Mouse (Mus musculus) heart, embryonic 15.5 days (tissue): Measurements from ENCODE around the gene Snx8. TPM values are rescaled to one million over a fixed set of nuclear protein-coding genes. Genes with fewer than 3 reads are reported as not detected.

Source experiments
- ATAC-seq: fragments of 200-750 bp; cut with Nextera tagmentation; replicated peaks from 2 replicates; pipeline ENCODE4 v1.8.0; 2017; ENCODE audit warnings: low read depth, moderate TSS enrichment; ENCODE audit not compliant: insufficient number of reproducible peaks, insufficient read depth, low FRiP score
- H3K27ac ChIP-seq: fragments of 300-500 bp; sonication (generic); 2 replicates; pipeline ENCODE4 v1.5.1; 2015; ENCODE audit warnings: mild to moderate bottlenecking, inconsistent platforms
- H3K27me3 ChIP-seq: fragments of 300-500 bp; sonication (generic); 2 replicates; pipeline ENCODE4 v1.6.1; 2015; ENCODE audit warnings: inconsistent platforms
- H3K36me3 ChIP-seq: fragments of 300-500 bp; sonication (generic); 2 replicates; pipeline ENCODE4 v1.6.1; 2015; ENCODE audit warnings: mild to moderate bottlenecking, inconsistent platforms
- H3K4me1 ChIP-seq: fragments of 300-500 bp; sonication (generic); replicated peaks from 2 replicates; pipeline ENCODE4 v1.6.1; 2015; ENCODE audit warnings: inconsistent platforms
- H3K4me2 ChIP-seq: fragments of 300-500 bp; sonication (generic); 2 replicates; pipeline ENCODE4 v1.6.1; 2015; ENCODE audit warnings: inconsistent platforms, mild to moderate bottlenecking, moderate library complexity
- H3K4me3 ChIP-seq: fragments of 300-500 bp; sonication (generic); 2 replicates; pipeline ENCODE4 v1.5.1; 2015; ENCODE audit warnings: mild to moderate bottlenecking, inconsistent platforms
- H3K9ac ChIP-seq: fragments of 300-500 bp; sonication (generic); 2 replicates; pipeline ENCODE4 v1.6.1; 2015; ENCODE audit warnings: mild to moderate bottlenecking, inconsistent platforms
- H3K9me3 ChIP-seq: fragments of 300-500 bp; sonication (generic); replicated peaks from 2 replicates; pipeline ENCODE4 v1.6.1; 2016; ENCODE audit warnings: inconsistent platforms
- WGBS: fragments of 180-500 bp; shearing (Covaris S2); methylation state at CpG from one replicate; pipeline ENCODE4 v1.1.7; 2015; ENCODE audit warnings: mixed read lengths; 5-methylcytosine and 5-hydroxymethylcytosine counted together
- polyA plus RNA-seq: library from polyadenylated mRNA; unstranded; fragments of >200 nt; fragmentation: Nextera tagmentation; extraction: Ambion mirVana; gene quantifications from 2 replicates; pipeline ENCODE4 v1.2.1, GENCODE M21; 2015

Gene Snx8
- polyA plus RNA-seq, 1 experiment from 2014 or later = 14.8 TPM

GRCm38 (mm10) chr5:140405126-140405525 is 16.1 kb upstream of the Snx8 start:
- H3K4me2 ChIP-seq = no peak overlapping the region
- H3K9me3 ChIP-seq = no peaks in the 10 kb centered on the region
- no peak overlapping the region for H3K4me3 ChIP-seq
- no peak overlapping the region for H3K27ac ChIP-seq
- no peak overlapping the region for H3K9ac ChIP-seq
- ATAC-seq = no peak
- 77% methylated on average over 6 of the region's 6 CpGs for WGBS
- H3K4me1 ChIP-seq = no peaks in the 10 kb centered on the region
- no peaks in the 10 kb centered on the region for H3K27me3 ChIP-seq
- no peaks in the 10 kb centered on the region for H3K36me3 ChIP-seq

GRCm38 (mm10) chr5:140402640-140403270 is 13.7 kb upstream of the Snx8 start:
- Histone ChIP-seq H3K27ac (no peak overlapping the region), H3K4me1 (no peaks in the 10 kb centered on the region), H3K9me3 (no peaks in the 10 kb centered on the region), H3K27me3 (peaks cover 4% of the 10 kb centered on the region; the same call in 1 of the 2 replicates), H3K36me3 (no peaks in the 10 kb centered on the region), H3K4me3 (no peak overlapping the region), H3K4me2 (no peak overlapping the region), H3K9ac (no peak overlapping the region)
- no peak for ATAC-seq
- WGBS = 71% methylated on average over 4 of the region's 4 CpGs

GRCm38 (mm10) chr5:140396166-140396940 is 7.3 kb upstream of the Snx8 start:
- Histone ChIP-seq H3K9me3 (no peaks in the 10 kb centered on the region), H3K4me2 (no peak overlapping the region), H3K9ac (no peak overlapping the region), H3K4me3 (no peak overlapping the region), H3K27me3 (peaks cover 4% of the 10 kb centered on the region; the same call in 1 of the 2 replicates), H3K27ac (no peak overlapping the region), H3K4me1 (no peaks in the 10 kb centered on the region), H3K36me3 (no peaks in the 10 kb centered on the region)
- no peak for ATAC-seq
- 45% methylated on average over 8 of the region's 8 CpGs for whole genome bisulfite sequencing

- no peaks in the 10 kb centered on the region for H3K27me3 ChIP-seq
- H3K27ac ChIP-seq = no peak overlapping the region
- peaks cover 11% of the 10 kb centered on the region for H3K4me1 ChIP-seq
- H3K9ac ChIP-seq = no peak overlapping the region
- H3K4me3 ChIP-seq = no peak overlapping the region
- no peaks in the 10 kb centered on the region for H3K36me3 ChIP-seq
- no peak for ATAC-seq
- no peak overlapping the region for H3K4me2 ChIP-seq
- WGBS = 78% methylated on average over 3 of the region's 3 CpGs
- no peaks in the 10 kb centered on the region for H3K9me3 ChIP-seq
Measured at GRCm38 (mm10) chr5:140392701-140393100, 3.6 kb upstream of the Snx8 start.

- no peaks in the 10 kb centered on the region for H3K27me3 ChIP-seq
- H3K27ac ChIP-seq = no peak overlapping the region
- no peak overlapping the region for H3K9ac ChIP-seq
- no peaks in the 10 kb centered on the region for H3K9me3 ChIP-seq
- 77% methylated on average over 5 of the region's 5 CpGs for WGBS
- no peaks in the 10 kb centered on the region for H3K36me3 ChIP-seq
- ATAC-seq = no peak
- H3K4me1 ChIP-seq = peaks cover 13% of the 10 kb centered on the region
- H3K4me3 ChIP-seq = no peak overlapping the region
- no peak overlapping the region for H3K4me2 ChIP-seq
Measured at GRCm38 (mm10) chr5:140391981-140392380, 2.9 kb upstream of the Snx8 start.

GRCm38 (mm10) chr5:140391435-140391834 is 2.4 kb upstream of the Snx8 start:
- Histone ChIP-seq H3K4me1 (peaks cover 13% of the 10 kb centered on the region), H3K9ac (no peak overlapping the region), H3K36me3 (no peaks in the 10 kb centered on the region), H3K27ac (no peak overlapping the region), H3K4me3 (no peak overlapping the region), H3K27me3 (no peaks in the 10 kb centered on the region), H3K4me2 (no peak overlapping the region), H3K9me3 (no peaks in the 10 kb centered on the region)
- 68% methylated on average over 1 of the region's 1 CpGs for WGBS
- ATAC-seq = no peak

GRCm38 (mm10) chr5:140389647-140390046 is 585 bp upstream of the Snx8 start:
- Histone ChIP-seq H3K27ac (no peak overlapping the region), H3K4me3 (peak overlapping the region; percentile 71), H3K36me3 (no peaks in the 10 kb centered on the region), H3K4me1 (peaks cover 13% of the 10 kb centered on the region), H3K9ac (no peak overlapping the region), H3K27me3 (no peaks in the 10 kb centered on the region), H3K4me2 (peak overlapping the region; percentile 94), H3K9me3 (no peaks in the 10 kb centered on the region)
- WGBS = 54% methylated on average over 3 of the region's 3 CpGs
- ATAC-seq = no peak

GRCm38 (mm10) chr5:140387816-140388510 is 1.1 kb downstream of the Snx8 start:
- peak overlapping the region; percentile 71 for H3K4me3 ChIP-seq
- no peak for ATAC-seq
- peaks cover 23% of the 10 kb centered on the region for H3K4me1 ChIP-seq
- H3K9me3 ChIP-seq = no peaks in the 10 kb centered on the region
- no peak overlapping the region for H3K27ac ChIP-seq
- no peaks in the 10 kb centered on the region for H3K36me3 ChIP-seq
- no peaks in the 10 kb centered on the region for H3K27me3 ChIP-seq
- peak overlapping the region; percentile 70; the same call in 1 of the 2 replicates for H3K9ac ChIP-seq
- WGBS = 71% methylated on average over 12 of the region's 12 CpGs
- peak overlapping the region; percentile 94 for H3K4me2 ChIP-seq

- Histone ChIP-seq H3K4me3 (no peak overlapping the region), H3K27ac (no peak overlapping the region), H3K4me2 (no peak overlapping the region), H3K4me1 (peaks cover 23% of the 10 kb centered on the region), H3K9ac (no peak overlapping the region), H3K27me3 (no peaks in the 10 kb centered on the region), H3K36me3 (no peaks in the 10 kb centered on the region), H3K9me3 (no peaks in the 10 kb centered on the region)
- 89% methylated on average over 7 of the region's 7 CpGs for WGBS
- ATAC-seq = no peak
Measured at GRCm38 (mm10) chr5:140387236-140387635, 1.8 kb downstream of the Snx8 start.

GRCm38 (mm10) chr5:140384462-140384861 is 4.6 kb downstream of the Snx8 start:
- no peak overlapping the region for H3K9ac ChIP-seq
- H3K9me3 ChIP-seq = no peaks in the 10 kb centered on the region
- WGBS = 89% methylated on average over 1 of the region's 1 CpGs
- peaks cover 25% of the 10 kb centered on the region for H3K4me1 ChIP-seq
- no peak for ATAC-seq
- H3K36me3 ChIP-seq = no peaks in the 10 kb centered on the region
- H3K4me2 ChIP-seq = no peak overlapping the region
- no peak overlapping the region for H3K4me3 ChIP-seq
- peak overlapping the region; percentile 76; the same call in 1 of the 2 replicates for H3K27ac ChIP-seq
- no peaks in the 10 kb centered on the region for H3K27me3 ChIP-seq

- no peaks in the 10 kb centered on the region for H3K36me3 ChIP-seq
- no peak overlapping the region for H3K4me3 ChIP-seq
- peak; percentile 70 for ATAC-seq
- H3K27me3 ChIP-seq = no peaks in the 10 kb centered on the region
- peak overlapping the region; percentile 76 for H3K27ac ChIP-seq
- no peaks in the 10 kb centered on the region for H3K9me3 ChIP-seq
- H3K4me1 ChIP-seq = peaks cover 28% of the 10 kb centered on the region
- H3K9ac ChIP-seq = peak overlapping the region; percentile 37; the same call in 1 of the 2 replicates
- H3K4me2 ChIP-seq = peak overlapping the region; percentile 48
- 16% methylated on average over 7 of the region's 7 CpGs for WGBS
Measured at GRCm38 (mm10) chr5:140383559-140383958, 5.5 kb downstream of the Snx8 start.
